Mouse (Mus musculus): ENCODE measurements around the gene Sec24a.
"Not testable (repeated sequence)": the region's sequence is repeated elsewhere in the genome, so short reads cannot be mapped to it uniquely, and the experiment has no call there.

DNA sequence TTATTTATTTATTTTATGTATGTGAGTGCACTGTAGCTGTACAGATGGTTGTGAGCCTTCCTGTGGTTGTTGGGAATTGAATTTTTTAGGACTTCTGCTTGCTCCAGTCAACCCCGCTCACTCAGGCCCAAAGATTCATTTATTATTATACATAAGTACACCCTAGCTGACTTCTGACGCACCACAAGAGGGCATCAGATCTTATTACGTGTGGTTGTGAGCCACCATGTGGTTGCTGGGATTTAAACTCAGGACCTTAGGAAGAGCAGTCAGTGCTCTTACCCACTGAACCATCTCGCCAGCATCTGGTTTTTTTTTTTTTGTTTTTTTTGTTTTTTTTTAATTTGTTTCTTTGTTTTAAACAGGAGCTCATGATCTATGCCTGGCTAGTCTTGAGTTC lies 26.3 kb upstream of the Sec24a start:
- not testable (repeated sequence) for TF ChIP-seq CTCF (IDR thresholded peaks at IDR 0.05; ENCODE audit: borderline replicate concordance, control insufficient read depth, extremely low read depth, insufficient read depth, low read length, poor library complexity); POLR2A (IDR thresholded peaks at IDR 0.05; ENCODE audit: control insufficient read depth, extremely low read depth, insufficient read depth, low read length, poor library complexity)

Measured in thymus, adult 2 months (tissue).